Mouse (Mus musculus) bone marrow, adult 2 months (tissue): Measurements from ENCODE around the gene Ppp3ca. TPM values are rescaled to one million over a fixed set of nuclear protein-coding genes. Genes with fewer than 3 reads are reported as not detected.

Experiments
- H3K27ac ChIP-seq: fragments of 200-500 bp; 2 replicates; pipeline ENCODE4 v1.5.1; 2012; ENCODE audit warnings: low read depth, mild to moderate bottlenecking, control low read depth, inconsistent platforms, low read length; ENCODE audit not compliant: control insufficient read depth, poor library complexity, insufficient read depth
- H3K4me1 ChIP-seq: fragments of 200-500 bp; 2 replicates; pipeline ENCODE4 v1.6.1; 2011; ENCODE audit warnings: low read length; ENCODE audit not compliant: control insufficient read depth, insufficient read depth
- H3K4me3 ChIP-seq: fragments of 200-500 bp; replicated peaks from 2 replicates; pipeline ENCODE3; 2011; ENCODE audit warnings: mild to moderate bottlenecking, low read depth, low read length, control low read depth; ENCODE audit not compliant: control insufficient read depth
- CTCF ChIP-seq: fragments of 200-500 bp; IDR thresholded peaks from 2 replicates; pipeline ENCODE4 v1.5.1; 2011; ENCODE audit warnings: low read length, control low read depth; ENCODE audit not compliant: control insufficient read depth, insufficient read depth
- POLR2A ChIP-seq: fragments of 200-500 bp; IDR thresholded peaks from 2 replicates; pipeline ENCODE4 v1.6.1; 2011; ENCODE audit warnings: low read depth, mild to moderate bottlenecking, control low read depth, low read length, borderline replicate concordance; ENCODE audit not compliant: control insufficient read depth
- WGBS: fragments of 180-500 bp; shearing (Covaris S2); methylation state at CpG from one replicate; pipeline ENCODE4 v1.1.7; 2018; 5-methylcytosine and 5-hydroxymethylcytosine counted together
- polyA plus RNA-seq: library from polyadenylated mRNA; stranded (reverse); fragments of >200 nt; gene quantifications from 2 replicates; pipeline ENCODE4 v1.2.4, GENCODE M21; 2011; ENCODE audit warnings: low replicate concordance; ENCODE audit not compliant: missing spikeins, insufficient read depth, insufficient read length

Gene Ppp3ca
- polyA plus RNA-seq, 1 experiment: 25.9 TPM

GRCm38 (mm10) chr3:136669231-136670109 lies 454 bp upstream of the Ppp3ca start:
- TF ChIP-seq POLR2A: peak; percentile 87
- TF ChIP-seq CTCF: no peak
- WGBS: 1% methylated on average over 56 of the region's 56 CpGs
- Histone ChIP-seq H3K27ac (peak overlapping the region; percentile 95), H3K4me3 (peak overlapping the region; percentile 100), H3K4me1 (no peaks in the 10 kb centered on the region; the same call in 1 of the 2 replicates)

DNA sequence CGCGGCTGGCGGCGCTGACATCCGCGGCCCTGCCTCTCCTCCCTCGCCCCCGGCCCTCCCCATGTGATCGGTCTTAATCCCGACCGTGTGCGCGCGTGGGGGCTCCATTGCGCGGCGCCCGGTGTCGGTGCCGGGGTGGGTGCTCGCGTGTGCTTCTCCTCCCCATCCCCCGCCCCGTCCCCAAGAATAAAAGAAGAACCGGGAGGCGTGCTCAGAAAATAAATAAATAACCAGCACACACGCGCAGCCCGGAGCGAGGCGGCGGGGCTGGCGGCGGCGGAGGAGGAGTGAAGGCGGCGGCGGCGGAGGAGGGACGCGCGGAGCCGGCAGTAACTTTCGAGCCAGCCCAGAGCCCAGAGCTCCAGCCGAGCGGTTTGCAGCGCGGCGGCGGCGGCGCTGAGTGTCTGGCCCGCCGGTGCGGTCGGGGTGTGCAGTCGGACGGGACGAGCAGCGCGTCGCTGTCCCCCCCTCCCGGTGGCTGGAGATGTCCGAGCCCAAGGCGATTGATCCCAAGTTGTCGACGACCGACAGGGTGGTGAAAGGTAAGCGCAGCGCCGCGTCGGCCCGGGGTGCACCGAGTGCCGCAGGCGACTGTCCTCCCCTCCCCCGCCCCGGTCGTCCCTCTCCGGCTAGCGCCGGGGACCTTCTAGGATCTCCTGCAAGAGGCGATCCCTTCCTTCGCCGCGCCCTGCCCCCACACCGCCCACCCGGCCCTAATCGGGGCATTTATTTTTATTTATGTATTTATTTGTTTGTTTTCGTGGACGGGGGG lies 622 bp downstream of the Ppp3ca start:
- Histone ChIP-seq H3K27ac (peak overlapping the region; percentile 95), H3K4me1 (no peaks in the 10 kb centered on the region; the same call in 1 of the 2 replicates), H3K4me3 (peak overlapping the region; percentile 100)
- WGBS: 1% methylated on average over 92 of the region's 92 CpGs
- peak; percentile 9; the same call in 1 of the 2 replicates for TF ChIP-seq POLR2A
- TF ChIP-seq CTCF: no peak

- peak overlapping the region; percentile 78 for H3K27ac ChIP-seq
- H3K4me1 ChIP-seq: no peaks in the 10 kb centered on the region; the same call in 1 of the 2 replicates
- under 1% methylated on average over 45 of the region's 52 CpGs for WGBS
- TF ChIP-seq CTCF: no peak
- no peak for TF ChIP-seq POLR2A
- peak overlapping the region; percentile 100 for H3K4me3 ChIP-seq
Measured at GRCm38 (mm10) chr3:136671161-136671939, 1.4 kb downstream of the Ppp3ca start.

DNA sequence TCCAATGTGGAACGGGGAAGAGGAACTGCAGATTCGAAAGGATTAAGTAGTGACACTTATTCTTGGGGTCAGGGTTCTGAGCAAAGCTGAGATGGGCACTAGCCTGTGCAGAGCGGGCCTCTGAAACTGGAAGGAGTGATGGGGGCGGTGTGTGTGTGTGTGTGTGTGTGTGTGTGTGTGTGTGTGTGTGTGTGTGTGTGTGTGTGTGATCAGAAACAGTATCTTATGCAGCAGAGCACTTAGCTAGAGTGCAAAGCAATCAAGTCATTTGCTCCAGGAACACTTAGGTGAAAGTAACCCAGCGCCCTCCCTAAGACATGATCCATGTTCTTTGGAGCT lies 2.0 kb downstream of the Ppp3ca start:
- 5% methylated on average over 5 of the region's 5 CpGs for WGBS
- no peaks in the 10 kb centered on the region; the same call in 1 of the 2 replicates for H3K4me1 ChIP-seq
- no peak for TF ChIP-seq CTCF
- TF ChIP-seq POLR2A: no peak
- H3K27ac ChIP-seq: no peak overlapping the region; the same call in 1 of the 2 replicates
- H3K4me3 ChIP-seq: peak overlapping the region; percentile 100

GRCm38 (mm10) chr3:136672870-136673269 lies 2.9 kb downstream of the Ppp3ca start:
- H3K4me3 ChIP-seq: no peak overlapping the region
- H3K27ac ChIP-seq: no peak overlapping the region
- WGBS: 75% methylated on average over 3 of the region's 3 CpGs
- TF ChIP-seq POLR2A (no peak), CTCF (no peak)
- no peaks in the 10 kb centered on the region; the same call in 1 of the 2 replicates for H3K4me1 ChIP-seq

- TF ChIP-seq POLR2A (no peak), CTCF (no peak)
- WGBS: 57% methylated on average over 2 of the region's 2 CpGs
- H3K4me1 ChIP-seq: no peaks in the 10 kb centered on the region; the same call in 1 of the 2 replicates
- no peak overlapping the region for H3K27ac ChIP-seq
- no peak overlapping the region for H3K4me3 ChIP-seq
Measured at GRCm38 (mm10) chr3:136673363-136673762, 3.4 kb downstream of the Ppp3ca start.

DNA sequence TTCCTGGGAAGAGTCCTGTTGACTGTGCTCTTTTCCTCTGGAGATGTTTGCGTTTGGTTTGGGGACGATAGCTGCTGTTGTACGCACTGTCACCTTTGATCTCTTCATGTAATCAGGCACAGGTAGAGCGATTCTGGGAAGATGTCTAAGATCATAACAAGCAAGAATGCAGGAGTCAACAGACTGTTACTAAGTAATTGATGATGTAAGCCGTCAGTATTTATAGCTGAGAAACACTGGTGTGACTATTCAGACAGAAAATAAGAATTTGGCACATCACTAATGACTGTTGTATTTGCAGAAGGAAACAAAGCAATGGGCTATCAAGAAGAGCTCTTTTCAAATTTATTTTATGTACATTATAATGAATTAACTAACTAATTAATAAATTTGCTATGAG lies 4.6 kb downstream of the Ppp3ca start:
- peaks cover under 1% of the 10 kb centered on the region; the same call in 1 of the 2 replicates for H3K4me1 ChIP-seq
- H3K27ac ChIP-seq: no peak overlapping the region
- H3K4me3 ChIP-seq: no peak overlapping the region
- TF ChIP-seq CTCF: no peak
- no peak for TF ChIP-seq POLR2A
- WGBS: 83% methylated on average over 5 of the region's 5 CpGs
